Mouse (Mus musculus): Measurements from ENCODE around the gene Hist1h2ad. TPM values are rescaled to one million over a fixed set of nuclear protein-coding genes. Genes with fewer than 3 reads are reported as not detected.

Hist1h2ad gene
- not detected for polyA plus RNA-seq (2015; fragmentation: Illumina TruSeq; extraction: RNeasy Lipid Tissue Mini Kit (QIAGEN cat#74804); ENCODE audit: insufficient read depth, low read depth, low replicate concordance)

GRCm38 (mm10) chr13:23573898-23574524 is at the start of gene Hist1h2ad, which contains the start of gene Hist1h2bf:
Hist1h2ad (plus strand) TSS chr13:23574381.
Hist1h2bf (minus strand) TSS chr13:23574196.

DNA sequence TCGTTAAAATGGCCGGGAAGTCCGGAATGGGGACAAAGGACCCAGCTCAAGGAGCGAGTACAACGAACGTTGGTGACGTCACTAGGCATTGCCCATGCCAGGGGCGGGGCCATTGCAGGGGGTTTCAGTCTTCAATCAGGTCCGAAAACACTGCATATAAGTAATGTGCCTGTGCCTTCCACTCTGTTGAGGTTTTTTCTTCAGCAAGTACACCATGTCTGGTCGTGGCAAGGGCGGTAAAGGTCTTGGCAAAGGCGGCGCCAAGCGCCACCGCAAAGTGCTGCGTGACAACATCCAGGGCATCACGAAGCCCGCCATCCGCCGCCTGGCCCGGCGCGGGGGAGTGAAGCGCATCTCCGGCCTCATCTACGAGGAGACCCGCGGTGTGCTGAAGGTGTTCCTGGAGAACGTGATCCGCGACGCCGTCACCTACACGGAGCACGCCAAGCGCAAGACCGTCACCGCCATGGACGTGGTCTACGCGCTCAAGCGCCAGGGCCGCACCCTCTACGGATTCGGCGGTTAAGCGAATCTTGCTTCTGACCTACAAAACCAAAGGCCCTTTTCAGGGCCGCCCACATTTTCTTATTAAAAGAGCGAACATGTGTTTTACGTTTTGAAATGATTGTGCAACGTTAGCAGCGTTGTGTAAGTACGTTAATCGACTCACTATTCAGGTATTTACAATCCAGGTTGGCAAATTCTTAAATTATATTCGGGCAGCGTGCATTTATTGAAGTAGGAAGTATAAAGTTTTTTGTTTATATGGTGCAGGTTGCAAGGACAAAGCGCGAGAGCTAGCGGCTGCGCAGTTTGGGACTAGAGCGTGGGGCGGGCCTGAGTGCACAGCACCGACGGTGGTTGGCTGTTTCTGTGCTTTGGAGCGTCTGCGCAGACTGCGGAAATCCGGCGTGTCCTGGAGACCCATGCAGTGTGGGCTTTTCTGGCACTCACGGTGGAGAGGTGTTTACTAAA is 43.0 kb upstream of the Hist1h2ad start, which contains the start of gene Hist1h4h:
Gene Hist1h4h, plus strand, starts transcription at position 150 of the 975 bp plus-strand sequence.

DNA sequence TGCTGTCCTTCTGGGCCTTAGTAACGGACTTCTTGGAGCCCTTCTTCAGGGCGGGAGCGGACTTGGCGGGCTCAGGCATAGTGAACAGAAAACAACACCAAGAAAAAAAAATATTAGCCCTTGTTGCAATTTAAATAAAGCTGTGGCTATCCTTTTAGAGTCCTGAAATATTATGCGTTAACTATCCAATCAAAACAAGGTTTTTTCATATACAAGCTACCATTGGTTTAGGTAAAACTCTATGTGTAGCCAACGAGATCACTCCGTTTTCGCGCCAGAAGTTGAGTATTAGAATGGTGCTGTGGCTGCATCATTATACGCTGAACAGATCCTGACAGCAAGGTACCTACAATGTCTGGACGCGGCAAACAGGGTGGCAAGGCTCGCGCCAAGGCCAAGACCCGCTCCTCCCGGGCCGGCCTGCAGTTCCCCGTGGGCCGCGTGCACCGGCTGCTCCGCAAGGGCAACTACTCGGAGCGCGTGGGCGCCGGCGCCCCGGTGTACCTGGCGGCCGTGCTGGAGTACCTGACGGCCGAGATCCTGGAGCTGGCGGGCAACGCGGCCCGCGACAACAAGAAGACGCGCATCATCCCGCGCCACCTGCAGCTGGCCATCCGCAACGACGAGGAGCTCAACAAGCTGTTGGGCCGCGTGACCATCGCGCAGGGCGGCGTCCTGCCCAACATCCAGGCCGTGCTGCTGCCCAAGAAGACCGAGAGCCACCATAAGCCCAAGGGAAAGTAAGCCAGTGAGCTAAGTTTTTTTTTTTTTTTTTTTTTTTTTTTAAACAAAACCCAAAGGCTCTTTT is 40.4 kb upstream of the Hist1h2ad start, which contains the start of gene Hist1h2af:
Gene Hist1h2af, plus strand, starts transcription at position 347 of the 808 bp plus-strand sequence.

DNA sequence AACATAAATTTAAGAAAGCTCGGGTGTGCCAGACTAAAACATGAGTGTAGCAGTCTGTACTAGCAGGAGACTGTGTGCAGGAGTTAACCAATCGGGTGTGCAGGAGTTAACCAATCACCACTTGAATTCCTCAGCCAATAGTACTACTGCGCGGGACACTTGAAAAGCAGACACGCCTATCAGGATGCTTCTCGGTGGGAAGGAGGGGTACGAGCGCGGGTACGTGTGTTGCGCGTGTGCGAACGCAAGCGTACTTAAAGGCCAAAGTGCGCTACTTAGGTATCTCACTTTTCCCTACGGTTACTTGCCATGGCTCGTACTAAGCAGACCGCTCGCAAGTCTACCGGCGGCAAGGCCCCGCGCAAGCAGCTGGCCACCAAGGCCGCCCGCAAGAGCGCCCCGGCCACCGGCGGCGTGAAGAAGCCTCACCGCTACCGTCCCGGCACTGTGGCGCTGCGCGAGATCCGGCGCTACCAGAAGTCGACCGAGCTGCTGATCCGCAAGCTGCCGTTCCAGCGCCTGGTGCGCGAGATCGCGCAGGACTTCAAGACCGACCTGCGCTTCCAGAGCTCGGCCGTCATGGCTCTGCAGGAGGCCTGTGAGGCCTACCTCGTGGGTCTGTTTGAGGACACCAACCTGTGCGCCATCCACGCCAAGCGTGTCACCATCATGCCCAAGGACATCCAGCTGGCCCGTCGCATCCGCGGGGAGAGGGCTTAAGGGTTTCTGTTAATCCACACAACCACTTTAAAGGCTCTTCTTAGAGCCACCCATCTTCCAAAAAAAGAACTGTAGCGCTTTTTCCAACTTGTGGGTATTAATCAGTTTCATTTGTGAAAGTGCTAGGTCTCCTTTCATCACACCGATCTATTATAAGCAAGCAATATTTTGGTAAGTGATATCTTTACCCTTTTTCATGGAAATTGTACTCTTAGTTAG is 38.8 kb upstream of the Hist1h2ad start, which contains the start of gene Hist1h3g:
Gene Hist1h3g, plus strand, starts transcription at position 286 of the 939 bp plus-strand sequence.

DNA sequence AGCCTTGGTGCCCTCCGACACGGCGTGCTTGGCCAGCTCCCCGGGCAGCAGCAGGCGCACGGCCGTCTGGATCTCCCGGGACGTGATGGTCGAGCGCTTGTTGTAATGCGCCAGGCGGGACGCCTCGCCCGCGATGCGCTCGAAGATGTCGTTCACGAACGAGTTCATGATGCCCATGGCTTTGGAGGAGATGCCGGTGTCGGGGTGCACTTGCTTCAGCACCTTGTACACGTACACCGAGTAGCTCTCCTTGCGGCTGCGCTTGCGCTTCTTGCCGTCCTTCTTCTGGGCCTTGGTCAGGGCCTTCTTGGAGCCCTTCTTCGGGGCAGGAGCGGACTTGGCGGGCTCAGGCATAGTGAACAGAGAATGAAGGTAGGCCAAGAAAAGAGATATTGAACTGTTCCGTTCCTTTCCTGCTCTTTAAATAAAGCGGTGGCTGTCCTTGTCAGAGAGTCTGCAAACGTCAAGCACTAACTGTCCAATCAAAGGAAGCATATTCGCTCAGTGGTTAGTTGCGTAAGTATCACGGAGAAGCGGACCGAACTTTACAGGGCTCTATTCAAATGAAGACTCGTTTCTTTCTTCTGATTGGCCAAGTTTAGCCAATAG is 31.1 kb upstream of the Hist1h2ad start, which contains the start of gene Hist1h2bh:
Gene Hist1h2bh, minus strand, starts transcription at position 394 of the 609 bp plus-strand sequence.

DNA sequence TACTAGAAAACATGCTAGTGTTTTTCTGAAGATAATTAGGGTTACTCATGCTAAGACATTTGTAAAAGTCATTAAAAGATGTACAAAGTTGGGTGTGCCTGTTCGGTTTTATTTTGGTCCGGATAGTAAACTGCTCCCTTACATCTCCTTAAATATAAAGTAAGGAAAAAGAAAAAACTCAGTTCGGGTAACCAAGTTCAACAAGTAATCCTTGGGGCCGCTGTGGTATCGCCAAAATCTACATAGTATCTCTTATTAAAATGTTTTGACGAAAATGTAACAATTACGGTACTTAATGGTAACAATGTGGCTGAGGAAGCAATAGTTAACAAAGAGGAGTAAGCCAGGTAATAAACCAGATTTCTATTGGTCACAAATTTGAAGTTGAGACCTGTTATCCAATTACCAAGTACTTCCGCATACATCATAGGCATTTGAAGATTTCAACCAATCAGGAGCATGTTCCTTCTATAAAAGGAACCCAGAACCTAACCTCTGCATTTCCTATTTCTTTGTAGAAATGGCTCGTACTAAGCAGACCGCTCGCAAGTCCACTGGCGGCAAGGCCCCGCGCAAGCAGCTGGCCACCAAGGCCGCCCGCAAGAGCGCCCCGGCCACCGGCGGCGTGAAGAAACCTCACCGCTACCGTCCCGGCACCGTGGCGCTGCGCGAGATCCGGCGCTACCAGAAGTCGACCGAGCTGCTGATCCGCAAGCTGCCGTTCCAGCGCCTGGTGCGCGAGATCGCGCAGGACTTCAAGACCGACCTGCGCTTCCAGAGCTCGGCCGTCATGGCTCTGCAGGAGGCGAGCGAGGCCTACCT is 30.0 kb upstream of the Hist1h2ad start, which contains the start of gene Hist1h3f:
Gene Hist1h3f, plus strand, starts transcription at position 88 of the 822 bp plus-strand sequence.

DNA sequence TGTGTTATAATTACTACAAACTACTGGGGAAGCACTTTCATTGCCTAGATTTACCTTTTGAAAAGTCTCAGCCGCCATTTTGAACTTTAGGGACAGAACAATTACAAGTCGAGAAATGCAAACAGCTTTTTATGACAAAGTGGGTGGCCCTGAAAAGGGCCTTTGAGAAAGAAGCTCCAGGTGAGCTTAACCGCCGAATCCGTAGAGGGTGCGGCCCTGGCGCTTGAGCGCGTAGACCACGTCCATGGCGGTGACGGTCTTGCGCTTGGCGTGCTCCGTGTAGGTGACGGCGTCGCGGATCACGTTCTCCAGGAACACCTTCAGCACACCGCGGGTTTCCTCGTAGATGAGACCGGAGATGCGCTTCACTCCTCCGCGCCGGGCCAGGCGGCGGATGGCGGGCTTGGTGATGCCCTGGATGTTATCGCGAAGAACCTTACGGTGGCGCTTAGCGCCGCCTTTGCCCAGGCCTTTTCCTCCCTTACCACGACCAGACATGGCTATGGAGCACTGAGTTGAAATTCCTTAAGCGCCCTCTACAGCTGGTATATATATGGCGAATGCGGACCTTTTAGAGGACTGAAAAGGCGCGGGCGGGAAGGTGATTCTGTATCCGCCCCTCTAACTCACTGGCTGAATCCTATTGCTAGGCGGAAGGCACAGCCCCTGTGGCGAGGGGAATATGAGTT is 22.9 kb upstream of the Hist1h2ad start, which contains the start of gene Hist1h4f:
Gene Hist1h4f, minus strand, starts transcription at position 503 of the 689 bp plus-strand sequence.

DNA sequence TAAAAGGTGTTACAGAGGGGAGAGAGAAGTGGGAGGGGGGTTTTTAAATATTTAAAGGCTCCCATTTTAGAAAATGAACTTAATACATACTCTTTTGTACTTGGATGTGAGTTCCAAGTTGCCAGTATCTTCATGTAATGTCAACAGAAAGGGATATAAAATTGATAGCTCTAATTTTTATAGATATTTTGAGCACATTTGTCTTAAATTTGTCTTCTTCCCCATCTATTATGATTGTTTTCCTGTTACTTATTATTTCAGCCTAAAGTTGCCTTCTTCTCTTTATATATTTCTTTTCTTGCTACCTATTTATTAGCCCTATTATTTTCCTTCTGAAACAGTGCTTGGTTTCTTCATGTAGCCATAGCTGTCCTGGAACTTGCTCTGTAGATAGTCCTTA is 21.2 kb upstream of the Hist1h2ad start, which contains the start of gene Hist1h1d:
Gene Hist1h1d, plus strand, starts transcription at position 301 of the 400 bp plus-strand sequence.

GRCm38 (mm10) chr13:23561883-23562659 is 12.1 kb upstream of the Hist1h2ad start, which contains the start of gene Hist1h3e:
Hist1h3e (minus strand) TSS chr13:23562369.

GRCm38 (mm10) chr13:23571022-23571503 is 3.1 kb upstream of the Hist1h2ad start, which contains the start of the genes Hist1h2ae and Hist1h2bg:
Hist1h2ae (minus strand) TSS chr13:23571220.
Hist1h2bg (plus strand) TSS chr13:23571396.

GRCm38 (mm10) chr13:23575271-23575851 is 1.2 kb downstream of the Hist1h2ad start, which contains the start of gene Hist1h3d:
Hist1h3d (plus strand) TSS chr13:23575763.

GRCm38 (mm10) chr13:23581408-23582218 is 7.4 kb downstream of the Hist1h2ad start, which contains the start of gene Hist1h4d:
Hist1h4d (plus strand) TSS chr13:23581598.

DNA sequence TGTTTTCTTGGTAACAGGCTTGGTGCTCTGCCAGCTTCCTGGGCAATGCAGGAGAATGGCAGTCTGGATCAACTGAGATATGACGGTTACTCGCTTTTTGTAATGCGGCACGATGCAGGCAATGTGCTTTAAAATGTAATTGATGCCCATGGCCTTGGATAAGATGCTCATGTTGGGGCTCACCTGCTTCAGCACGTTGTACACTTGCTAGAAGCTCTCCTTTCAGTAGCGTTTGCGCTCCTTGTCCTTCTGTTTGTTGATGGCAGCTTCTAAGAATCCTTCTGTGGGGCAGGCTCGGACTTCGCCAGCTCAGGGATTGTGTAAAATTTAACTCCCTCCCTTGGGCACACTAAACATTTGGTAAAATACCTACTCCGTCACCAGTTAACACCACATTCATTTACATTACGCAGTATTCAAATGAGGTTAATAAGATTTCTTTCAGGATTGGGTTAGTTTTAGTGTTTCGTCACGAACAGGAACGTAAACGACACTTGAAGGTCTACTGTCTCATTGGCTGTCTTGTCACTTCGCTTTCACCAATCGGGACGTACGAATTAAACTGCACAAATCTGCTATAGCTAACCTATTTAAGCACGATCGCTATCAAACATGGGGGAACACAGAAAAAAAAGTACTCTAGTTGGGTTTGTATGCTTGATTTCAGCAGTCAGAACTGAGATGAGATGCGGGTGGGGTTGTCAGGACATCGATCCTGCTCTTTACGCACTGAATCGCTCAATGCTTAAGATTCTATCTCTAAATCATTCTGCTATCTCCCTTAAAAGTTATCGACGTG is 46.8 kb downstream of the Hist1h2ad start, which contains the start of gene Hist1h2be:
Gene Hist1h2be, minus strand, starts transcription at position 392 of the 799 bp plus-strand sequence.

GRCm38 (mm10) chr13:23622175-23622671 is 48.0 kb downstream of the Hist1h2ad start, which contains the start of gene Hist1h1e:
Hist1h1e (minus strand) TSS chr13:23622558.

All from pancreas, adult 10 weeks (tissue).